Mouse (Mus musculus): ENCODE data around the gene Gpr35. TPM values are rescaled to one million over a fixed set of nuclear protein-coding genes. Genes with fewer than 3 reads are reported as not detected.
A peak's percentile ranks its signal among the peaks of the same experiment; 100 is the strongest.
"Not testable (repeated sequence)": the region's sequence is repeated elsewhere in the genome, so short reads cannot be mapped to it uniquely, and the experiment has no call there.

Gpr35 gene
- total RNA-seq, 2 experiments from 2014 or later, result 0.23 to 0.27 TPM

- DNase-seq, result no peak
These were observed 17.1 kb upstream of the Gpr35 start for GRCm38 (mm10) chr1:92933611-92934010.

- peak; percentile 92 for DNase-seq
These were observed 16.4 kb upstream of the Gpr35 start, which contains the start of gene Capn10 for GRCm38 (mm10) chr1:92934182-92934827. Gene Capn10, plus strand, starts transcription at chr1:92934376.

GRCm38 (mm10) chr1:92935054-92935962 lies 15.4 kb upstream of the Gpr35 start:
- no peak for DNase-seq

GRCm38 (mm10) chr1:92935977-92936376 lies 14.7 kb upstream of the Gpr35 start:
- no peak for DNase-seq

- DNase-seq, result no peak
These were observed 14.2 kb upstream of the Gpr35 start for GRCm38 (mm10) chr1:92936467-92936866.

GRCm38 (mm10) chr1:92937797-92938196 lies 12.9 kb upstream of the Gpr35 start:
- no peak for DNase-seq

GRCm38 (mm10) chr1:92939746-92940145 lies 10.9 kb upstream of the Gpr35 start:
- no peak for DNase-seq

- no peak for DNase-seq
These were observed 7.3 kb upstream of the Gpr35 start for GRCm38 (mm10) chr1:92943219-92943989.

GRCm38 (mm10) chr1:92947966-92948365 lies 2.7 kb upstream of the Gpr35 start:
- no peak for DNase-seq

- no peak for DNase-seq
These were observed 1.2 kb upstream of the Gpr35 start for GRCm38 (mm10) chr1:92949426-92949825.

- no peak for DNase-seq
These were observed 3.0 kb downstream of the Gpr35 start for GRCm38 (mm10) chr1:92953641-92954040.

GRCm38 (mm10) chr1:92956571-92957335 lies 6.1 kb downstream of the Gpr35 start:
- not testable (repeated sequence) for DNase-seq

- DNase-seq, result no peak
These were observed 8.3 kb downstream of the Gpr35 start for GRCm38 (mm10) chr1:92958999-92959398.

- DNase-seq, result not testable (repeated sequence)
These were observed 20.1 kb downstream of the Gpr35 start for GRCm38 (mm10) chr1:92970791-92971190.

- DNase-seq, result no peak
These were observed 21.5 kb downstream of the Gpr35 start for GRCm38 (mm10) chr1:92971879-92972795.

GRCm38 (mm10) chr1:92972854-92973253 lies 22.2 kb downstream of the Gpr35 start:
- DNase-seq, result no peak

GRCm38 (mm10) chr1:92976141-92976566 lies 25.5 kb downstream of the Gpr35 start:
- no peak for DNase-seq

GRCm38 (mm10) chr1:92978645-92979044 lies 28.0 kb downstream of the Gpr35 start:
- DNase-seq, result no peak

GRCm38 (mm10) chr1:92979073-92979602 lies 28.5 kb downstream of the Gpr35 start:
- DNase-seq, result no peak
